Mouse (Mus musculus): ENCODE measurements around the gene Nomo1.
A peak's percentile ranks its signal among the peaks of the same experiment; 100 is the strongest.

GRCm38 (mm10) chr7:46052161-46052821, 18.8 kb downstream of the Nomo1 start:
- TF ChIP-seq CTCF (IDR thresholded peaks at IDR 0.05; ENCODE audit: borderline replicate concordance, insufficient read depth, low read depth, low read length) (peak; percentile 46; the same call in 1 of the 2 replicates), POLR2A (IDR thresholded peaks at IDR 0.05; ENCODE audit: borderline replicate concordance, insufficient read depth, low read length) (no peak)
